Mouse (Mus musculus) liver, adult 2 months (tissue): ENCODE data around the gene Dtd1. TPM values are rescaled to one million over a fixed set of nuclear protein-coding genes. Genes with fewer than 3 reads are reported as not detected.

ENCODE experiments used
- DNase-seq: peaks from one replicate; pipeline ENCODE4 v3.0.0-alpha.2; 2011; ENCODE audit warnings: low read depth, low spot score; ENCODE audit errors: extremely low read depth
- H3K27ac ChIP-seq: fragments of 200-500 bp; replicated peaks from 2 replicates; pipeline ENCODE4 v1.5.1; 2012; ENCODE audit warnings: low read depth, mild to moderate bottlenecking, control low read depth, inconsistent platforms, low read length; ENCODE audit not compliant: insufficient read depth
- H3K27me3 ChIP-seq: fragments of 200-500 bp; 2 replicates; pipeline ENCODE4 v1.6.1; 2012; ENCODE audit warnings: mild to moderate bottlenecking, moderate library complexity, low read length, inconsistent platforms; ENCODE audit not compliant: control insufficient read depth, insufficient read depth
- H3K36me3 ChIP-seq: fragments of 200-500 bp; 2 replicates; pipeline ENCODE4 v1.6.1; 2012; ENCODE audit warnings: low read length, inconsistent platforms; ENCODE audit not compliant: control insufficient read depth, insufficient read depth
- H3K4me1 ChIP-seq: fragments of 200-500 bp; 2 replicates; pipeline ENCODE4 v1.6.1; 2011; ENCODE audit warnings: low read length; ENCODE audit not compliant: control insufficient read depth, insufficient read depth
- H3K4me3 ChIP-seq: fragments of 200-500 bp; 2 replicates; pipeline ENCODE4 v1.5.1; 2011; ENCODE audit warnings: low read depth, mild to moderate bottlenecking, control low read depth, low read length, moderate library complexity; ENCODE audit not compliant: insufficient read depth
- H3K79me2 ChIP-seq: fragments of 200-500 bp; 2 replicates; pipeline ENCODE4 v1.6.1; 2012; ENCODE audit warnings: inconsistent platforms, mild to moderate bottlenecking, low read length, moderate library complexity; ENCODE audit not compliant: control insufficient read depth, insufficient read depth
- H3K9ac ChIP-seq: fragments of 200-500 bp; 2 replicates; pipeline ENCODE4 v1.6.1; 2012; ENCODE audit warnings: low read depth, mild to moderate bottlenecking, control low read depth, inconsistent platforms, low read length
- CTCF ChIP-seq: fragments of 200-500 bp; IDR thresholded peaks from 2 replicates; pipeline ENCODE4 v1.5.1; 2011; ENCODE audit warnings: low read depth, low read length, control low read depth
- POLR2A ChIP-seq: fragments of 200-500 bp; IDR thresholded peaks from 2 replicates; pipeline ENCODE4 v1.6.1; 2011; ENCODE audit warnings: low read length, control low read depth; ENCODE audit not compliant: insufficient read depth; ENCODE audit errors: extremely low read depth
- WGBS: fragments of 180-500 bp; shearing (Covaris S2); methylation state at CpG from one replicate; pipeline ENCODE4 v1.1.7; 2018; 5-methylcytosine and 5-hydroxymethylcytosine counted together
- polyA plus RNA-seq: library from polyadenylated mRNA; depleted of rRNA; stranded (reverse); fragments of >200 nt; gene quantifications from 2 replicates; pipeline ENCODE4 v1.2.3, GENCODE M21; 2012
- total RNA-seq: library from RNA; depleted of rRNA; stranded (reverse); fragments of >200 nt; gene quantifications from 2 replicates; pipeline ENCODE4 v1.2.3, GENCODE M21; 2014

Dtd1 gene
- total and polyA plus RNA-seq, 2 experiments, result 8.8 to 14.2 TPM

GRCm38 (mm10) chr2:144775626-144776025 lies 175.9 kb downstream of the Dtd1 start:
- Histone ChIP-seq H3K4me3 (no peak overlapping the region), H3K79me2 (no peaks in the 10 kb centered on the region), H3K27ac (no peak overlapping the region), H3K36me3 (no peaks in the 10 kb centered on the region), H3K4me1 (no peaks in the 10 kb centered on the region), H3K9ac (no peak overlapping the region), H3K27me3 (no peaks in the 10 kb centered on the region)
- no peak for DNase-seq
- 89% methylated on average over 4 of the region's 4 CpGs for WGBS
- TF ChIP-seq POLR2A, result no peak
- no peak for TF ChIP-seq CTCF

DNA sequence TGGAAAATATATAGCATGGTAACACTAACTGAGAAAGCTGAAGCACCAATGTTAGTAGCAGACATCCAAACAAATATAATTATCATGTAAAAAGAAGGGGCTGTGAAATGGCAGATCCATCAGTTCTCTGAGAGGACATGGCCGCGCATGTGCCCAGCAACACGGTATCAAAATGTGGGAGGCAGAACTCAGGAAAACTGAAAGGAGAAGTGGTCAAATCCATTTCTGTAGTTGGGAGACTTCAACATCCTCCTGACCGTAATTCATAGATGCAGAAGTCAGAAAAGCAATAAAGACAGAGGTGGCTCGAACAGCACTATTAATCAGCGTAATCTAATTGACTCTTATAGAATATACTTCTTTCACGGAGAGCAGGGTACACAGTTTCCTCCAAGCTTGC lies 179.6 kb downstream of the Dtd1 start:
- no peak overlapping the region for H3K27ac ChIP-seq
- no peaks in the 10 kb centered on the region for H3K36me3 ChIP-seq
- WGBS, result 88% methylated on average over 7 of the region's 7 CpGs
- no peak for DNase-seq
- no peaks in the 10 kb centered on the region for H3K79me2 ChIP-seq
- H3K9ac ChIP-seq, result no peak overlapping the region
- no peaks in the 10 kb centered on the region for H3K4me1 ChIP-seq
- TF ChIP-seq POLR2A (no peak), CTCF (no peak)
- no peaks in the 10 kb centered on the region for H3K27me3 ChIP-seq
- H3K4me3 ChIP-seq, result no peak overlapping the region

- H3K27ac ChIP-seq, result no peak overlapping the region
- no peaks in the 10 kb centered on the region for H3K4me1 ChIP-seq
- no peaks in the 10 kb centered on the region for H3K36me3 ChIP-seq
- DNase-seq, result no peak
- H3K27me3 ChIP-seq, result no peaks in the 10 kb centered on the region
- H3K79me2 ChIP-seq, result no peaks in the 10 kb centered on the region
- H3K9ac ChIP-seq, result no peak overlapping the region
- TF ChIP-seq CTCF (no peak), POLR2A (no peak)
- H3K4me3 ChIP-seq, result no peak overlapping the region
- 51% methylated on average over 5 of the region's 5 CpGs for WGBS
Measured at GRCm38 (mm10) chr2:144780731-144781130, 181.0 kb downstream of the Dtd1 start.

- Histone ChIP-seq H3K4me3 (no peak overlapping the region), H3K4me1 (no peaks in the 10 kb centered on the region), H3K27me3 (no peaks in the 10 kb centered on the region), H3K79me2 (no peaks in the 10 kb centered on the region), H3K36me3 (no peaks in the 10 kb centered on the region), H3K27ac (no peak overlapping the region), H3K9ac (no peak overlapping the region)
- 67% methylated on average over 3 of the region's 3 CpGs for WGBS
- TF ChIP-seq CTCF (no peak), POLR2A (no peak)
- DNase-seq, result no peak
Measured at GRCm38 (mm10) chr2:144781871-144782270, 182.2 kb downstream of the Dtd1 start.

GRCm38 (mm10) chr2:144782481-144782880 lies 182.8 kb downstream of the Dtd1 start:
- 74% methylated on average over 4 of the region's 4 CpGs for WGBS
- Histone ChIP-seq H3K79me2 (no peaks in the 10 kb centered on the region), H3K4me1 (no peaks in the 10 kb centered on the region), H3K27me3 (no peaks in the 10 kb centered on the region), H3K9ac (no peak overlapping the region), H3K4me3 (no peak overlapping the region), H3K36me3 (no peaks in the 10 kb centered on the region), H3K27ac (no peak overlapping the region)
- DNase-seq, result no peak
- TF ChIP-seq CTCF, result no peak

GRCm38 (mm10) chr2:144783190-144783589 lies 183.5 kb downstream of the Dtd1 start:
- DNase-seq, result no peak
- H3K9ac ChIP-seq, result no peak overlapping the region
- no peak overlapping the region for H3K4me3 ChIP-seq
- TF ChIP-seq POLR2A, result no peak
- TF ChIP-seq CTCF, result no peak
- no peak overlapping the region for H3K27ac ChIP-seq
- H3K36me3 ChIP-seq, result no peaks in the 10 kb centered on the region
- H3K79me2 ChIP-seq, result no peaks in the 10 kb centered on the region
- no peaks in the 10 kb centered on the region for H3K4me1 ChIP-seq
- 44% methylated on average over 1 of the region's 1 CpGs for WGBS
- H3K27me3 ChIP-seq, result no peaks in the 10 kb centered on the region
